Mouse (Mus musculus): ENCODE results near the gene Cpne4. TPM values are rescaled to one million over a fixed set of nuclear protein-coding genes. Genes with fewer than 3 reads are reported as not detected.

Gene Cpne4
- polyA plus RNA-seq, 2 experiments: 0.19 to 0.22 TPM

DNA sequence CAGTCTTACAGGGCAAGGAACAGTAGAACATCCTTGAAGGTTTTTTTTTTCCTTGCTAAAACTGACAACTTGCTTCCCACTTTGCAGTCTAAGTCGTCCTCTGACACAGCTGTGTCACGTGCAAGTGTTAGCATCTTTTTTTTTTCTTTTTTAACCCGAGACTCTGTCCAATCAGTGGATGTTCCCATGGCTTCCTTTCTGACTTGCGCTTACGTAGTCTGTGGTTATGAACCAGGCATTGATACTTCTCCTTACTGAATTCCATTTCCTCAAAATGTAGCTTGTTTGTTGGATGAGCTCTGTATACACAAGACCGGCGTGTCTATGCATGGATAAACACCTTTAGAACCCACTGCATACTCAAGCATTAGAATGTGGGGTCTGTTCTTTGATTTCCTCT, 82.2 kb downstream of the Cpne4 start:
- Histone ChIP-seq H3K36me3 (ENCODE audit: control insufficient read depth, insufficient read depth, low read length) (no peaks in the 10 kb centered on the region), H3K4me3 (replicated peaks; ENCODE audit: low read length) (no peak overlapping the region), H3K27ac (replicated peaks; ENCODE audit: low read depth, low read length) (no peak overlapping the region), H3K4me1 (ENCODE audit: control insufficient read depth, insufficient read depth, low read length) (no peaks in the 10 kb centered on the region), H3K9ac (ENCODE audit: low read depth, low read length, severe bottlenecking) (no peak overlapping the region), H3K4me2 (replicated peaks; ENCODE audit: low read depth, low read length, severe bottlenecking) (no peak overlapping the region), H3K27me3 (ENCODE audit: control insufficient read depth, insufficient read depth, low read length) (no peaks in the 10 kb centered on the region), H3K9me3 (ENCODE audit: control insufficient read depth, low read length) (no peaks in the 10 kb centered on the region)
- TF ChIP-seq POLR2A (IDR thresholded peaks at IDR 0.05; ENCODE audit: borderline replicate concordance, extremely low read depth, insufficient read depth, insufficient read length): no peak
- DNase-seq (ENCODE audit: low spot score): no peak
- ATAC-seq (ENCODE audit: low FRiP score, low read depth): no peak
- 73% methylated on average over 7 of the region's 7 CpGs for WGBS

DNA sequence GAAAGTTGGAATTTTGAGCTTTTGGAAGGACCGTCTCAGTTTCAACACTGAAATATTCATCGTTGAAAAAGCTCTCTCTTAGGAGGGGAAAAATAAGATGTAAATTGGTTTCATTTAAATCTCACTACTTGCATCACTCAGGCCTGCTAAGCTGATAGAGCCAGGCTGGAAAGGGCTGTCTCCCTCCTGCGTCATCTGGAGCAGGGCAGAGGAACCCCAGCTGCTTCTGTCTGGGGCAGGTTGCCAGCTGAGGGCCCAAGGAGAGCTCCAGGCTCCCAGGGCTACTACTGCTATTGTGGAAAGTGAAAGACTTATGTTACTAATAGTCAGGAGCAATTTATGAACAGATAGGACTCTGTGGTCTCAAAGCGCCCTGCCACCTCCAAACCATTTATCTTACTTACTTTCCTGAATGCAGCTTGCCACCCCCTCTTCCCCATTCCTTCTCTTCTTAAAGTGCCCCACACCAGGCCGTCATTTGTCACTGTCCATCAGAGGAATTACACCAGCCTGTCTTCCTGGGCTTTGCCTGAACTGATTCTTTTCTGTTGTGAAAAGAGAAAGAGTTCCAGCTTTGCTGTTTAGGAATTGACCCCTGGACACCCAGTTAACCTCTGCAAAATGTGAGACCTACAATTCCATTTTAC, 99.4 kb downstream of the Cpne4 start:
- no peak for ATAC-seq (ENCODE audit: low FRiP score, low read depth)
- Histone ChIP-seq H3K9ac (ENCODE audit: low read depth, low read length, severe bottlenecking) (no peak overlapping the region), H3K27me3 (ENCODE audit: control insufficient read depth, insufficient read depth, low read length) (no peaks in the 10 kb centered on the region), H3K9me3 (ENCODE audit: control insufficient read depth, low read length) (no peaks in the 10 kb centered on the region), H3K4me1 (ENCODE audit: control insufficient read depth, insufficient read depth, low read length) (no peaks in the 10 kb centered on the region), H3K4me2 (replicated peaks; ENCODE audit: low read depth, low read length, severe bottlenecking) (no peak overlapping the region), H3K4me3 (replicated peaks; ENCODE audit: low read length) (no peak overlapping the region), H3K36me3 (ENCODE audit: control insufficient read depth, insufficient read depth, low read length) (no peaks in the 10 kb centered on the region), H3K27ac (replicated peaks; ENCODE audit: low read depth, low read length) (no peak overlapping the region)
- TF ChIP-seq POLR2A (IDR thresholded peaks at IDR 0.05; ENCODE audit: borderline replicate concordance, extremely low read depth, insufficient read depth, insufficient read length): no peak
- no peak for DNase-seq (ENCODE audit: low spot score)
- WGBS: 51% methylated on average over 5 of the region's 5 CpGs

DNA sequence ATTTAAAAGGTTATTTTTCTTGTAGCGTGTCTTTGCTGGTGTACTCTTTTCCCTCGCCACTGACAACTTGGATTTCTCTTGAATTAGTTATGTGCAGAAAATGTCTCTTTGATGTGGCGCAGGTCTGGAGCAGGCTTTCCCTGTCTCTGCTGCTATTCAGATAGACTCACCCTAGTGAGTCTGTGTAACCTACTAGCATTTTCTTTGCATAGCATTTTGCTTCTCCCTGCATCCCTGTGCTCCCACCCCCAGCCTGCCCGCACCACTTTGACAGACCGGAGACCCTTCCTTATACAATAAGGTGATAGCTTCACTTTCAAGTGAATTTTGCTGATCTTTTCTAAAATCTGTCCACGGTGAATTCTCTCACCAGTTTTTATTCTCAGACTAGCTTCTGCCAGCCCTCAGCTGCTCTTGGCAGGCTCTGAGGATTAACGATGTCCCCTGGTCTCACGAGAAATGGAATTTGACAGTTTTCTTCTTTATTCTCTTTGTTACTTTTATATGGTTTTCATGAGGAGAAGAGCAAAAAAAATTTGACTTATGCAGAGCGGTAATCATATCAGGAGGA, 105.7 kb downstream of the Cpne4 start:
- Histone ChIP-seq H3K27ac (replicated peaks; ENCODE audit: low read depth, low read length) (no peak overlapping the region), H3K4me2 (replicated peaks; ENCODE audit: low read depth, low read length, severe bottlenecking) (no peak overlapping the region), H3K27me3 (ENCODE audit: control insufficient read depth, insufficient read depth, low read length) (no peaks in the 10 kb centered on the region), H3K4me3 (replicated peaks; ENCODE audit: low read length) (no peak overlapping the region), H3K9ac (ENCODE audit: low read depth, low read length, severe bottlenecking) (no peak overlapping the region), H3K4me1 (ENCODE audit: control insufficient read depth, insufficient read depth, low read length) (no peaks in the 10 kb centered on the region), H3K9me3 (ENCODE audit: control insufficient read depth, low read length) (no peaks in the 10 kb centered on the region), H3K36me3 (ENCODE audit: control insufficient read depth, insufficient read depth, low read length) (no peaks in the 10 kb centered on the region)
- DNase-seq (ENCODE audit: low spot score) (no peak), ATAC-seq (ENCODE audit: low FRiP score, low read depth) (no peak)
- WGBS: 75% methylated on average over 9 of the region's 9 CpGs
- TF ChIP-seq POLR2A (IDR thresholded peaks at IDR 0.05; ENCODE audit: borderline replicate concordance, extremely low read depth, insufficient read depth, insufficient read length): no peak

DNA sequence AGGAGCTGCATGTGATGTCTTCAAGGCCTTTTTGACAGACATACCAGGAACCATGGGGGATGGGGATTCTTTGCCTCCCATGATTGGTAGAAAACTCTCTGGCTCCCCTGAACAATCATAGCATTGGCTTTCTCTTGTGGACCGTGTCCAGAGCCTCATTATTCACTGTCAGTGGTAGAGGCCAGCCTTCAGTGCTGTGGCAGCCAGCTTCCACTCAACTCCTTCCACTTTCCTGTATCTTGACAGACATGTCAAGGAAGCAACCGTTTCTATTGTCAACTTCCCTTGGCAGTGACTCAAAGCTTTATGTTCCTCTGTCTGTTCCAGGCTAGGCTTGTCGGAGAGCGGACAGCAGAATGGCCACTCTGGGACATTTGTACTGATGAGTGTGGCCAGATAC, 112.7 kb downstream of the Cpne4 start:
- no peak for DNase-seq (ENCODE audit: low spot score)
- no peak overlapping the region for H3K4me2 ChIP-seq (replicated peaks; ENCODE audit: low read depth, low read length, severe bottlenecking)
- no peak for ATAC-seq (ENCODE audit: low FRiP score, low read depth)
- no peak overlapping the region for H3K27ac ChIP-seq (replicated peaks; ENCODE audit: low read depth, low read length)
- no peaks in the 10 kb centered on the region for H3K27me3 ChIP-seq (ENCODE audit: control insufficient read depth, insufficient read depth, low read length)
- 79% methylated on average over 4 of the region's 4 CpGs for WGBS
- H3K4me1 ChIP-seq (ENCODE audit: control insufficient read depth, insufficient read depth, low read length): no peaks in the 10 kb centered on the region
- no peak overlapping the region for H3K9ac ChIP-seq (ENCODE audit: low read depth, low read length, severe bottlenecking)
- no peaks in the 10 kb centered on the region for H3K36me3 ChIP-seq (ENCODE audit: control insufficient read depth, insufficient read depth, low read length)
- TF ChIP-seq POLR2A (IDR thresholded peaks at IDR 0.05; ENCODE audit: borderline replicate concordance, extremely low read depth, insufficient read depth, insufficient read length): no peak
- H3K4me3 ChIP-seq (replicated peaks; ENCODE audit: low read length): no peak overlapping the region
- no peaks in the 10 kb centered on the region for H3K9me3 ChIP-seq (ENCODE audit: control insufficient read depth, low read length)

DNA sequence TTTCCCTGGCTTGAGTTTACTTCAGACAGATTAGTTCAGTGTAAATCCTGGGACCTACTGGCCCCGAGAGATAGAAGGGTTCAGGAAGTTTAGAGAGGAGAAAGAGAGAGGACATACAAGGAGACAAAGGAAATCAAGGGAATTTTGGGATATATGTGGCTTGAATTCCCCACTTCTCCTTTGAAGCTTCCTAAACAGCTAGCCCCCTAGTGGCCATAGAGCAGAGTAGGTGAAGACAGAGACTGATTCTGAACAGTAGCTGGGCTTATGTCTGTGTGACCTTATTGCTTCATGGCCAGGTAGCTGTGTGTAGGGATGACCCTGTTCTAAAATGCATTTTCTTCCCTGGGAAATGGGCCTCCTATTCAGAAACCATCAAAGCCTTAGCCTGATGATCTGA, 129.6 kb downstream of the Cpne4 start:
- ATAC-seq (ENCODE audit: low FRiP score, low read depth) (no peak), DNase-seq (ENCODE audit: low spot score) (peak; percentile 21)
- no peak for TF ChIP-seq POLR2A (IDR thresholded peaks at IDR 0.05; ENCODE audit: borderline replicate concordance, extremely low read depth, insufficient read depth, insufficient read length)
- Histone ChIP-seq H3K4me2 (replicated peaks; ENCODE audit: low read depth, low read length, severe bottlenecking) (no peak overlapping the region), H3K27ac (replicated peaks; ENCODE audit: low read depth, low read length) (no peak overlapping the region), H3K4me3 (replicated peaks; ENCODE audit: low read length) (no peak overlapping the region), H3K27me3 (ENCODE audit: control insufficient read depth, insufficient read depth, low read length) (no peaks in the 10 kb centered on the region), H3K9ac (ENCODE audit: low read depth, low read length, severe bottlenecking) (no peak overlapping the region), H3K36me3 (ENCODE audit: control insufficient read depth, insufficient read depth, low read length) (no peaks in the 10 kb centered on the region), H3K9me3 (ENCODE audit: control insufficient read depth, low read length) (no peaks in the 10 kb centered on the region), H3K4me1 (ENCODE audit: control insufficient read depth, insufficient read depth, low read length) (no peaks in the 10 kb centered on the region)
- 45% methylated on average over 1 of the region's 1 CpGs for WGBS
